Mouse (Mus musculus): ENCODE data around the gene Rcc1l. TPM values are rescaled to one million over a fixed set of nuclear protein-coding genes. Genes with fewer than 3 reads are reported as not detected.

Rcc1l gene
- total and polyA plus RNA-seq, 2 experiments from 2014 or later: 16.2 to 21.2 TPM

DNA sequence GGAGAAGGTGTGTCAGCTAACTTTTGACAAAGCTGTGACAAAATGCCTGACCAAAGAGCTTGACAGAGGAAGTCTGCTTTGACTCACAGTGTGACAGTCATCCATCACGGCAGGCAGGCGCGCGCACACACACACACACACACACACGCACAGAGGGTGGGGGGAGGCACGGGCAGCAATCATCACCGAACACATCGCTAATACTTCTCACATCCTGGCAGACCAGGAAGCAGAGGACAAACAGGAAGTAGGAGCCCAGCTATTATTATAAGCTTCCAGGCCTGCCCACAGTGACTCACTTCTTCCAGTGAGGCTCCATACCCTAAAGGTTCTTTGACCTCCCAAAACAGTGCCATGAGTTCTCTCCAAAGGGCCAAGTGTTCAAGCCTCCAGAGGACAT lies 70.7 kb downstream of the Rcc1l start:
- no peaks in the 10 kb centered on the region for H3K9me3 ChIP-seq (ENCODE audit: low read length)
- H3K27me3 ChIP-seq (ENCODE audit: insufficient read depth, low read length): no peaks in the 10 kb centered on the region
- H3K27ac ChIP-seq (ENCODE audit: low read depth, low read length): no peak overlapping the region
- DNase-seq (ENCODE audit: low spot score) (no peak), ATAC-seq (ENCODE audit: low FRiP score) (no peak)
- 0 out of 2 replicates have a peak, but pooled peaks cover 6% of the 10 kb centered on the region for H3K4me1 ChIP-seq (ENCODE audit: insufficient read depth, low read length)
- TF ChIP-seq CTCF (IDR thresholded peaks at IDR 0.05): no peak
- peaks cover 15% of the 10 kb centered on the region; the same call in 1 of the 2 replicates for H3K36me3 ChIP-seq (ENCODE audit: insufficient read depth, low read length)
- no peak overlapping the region for H3K9ac ChIP-seq (replicated peaks; ENCODE audit: low read length, poor library complexity, severe bottlenecking)
- no peak overlapping the region for H3K4me2 ChIP-seq (ENCODE audit: low read depth, low read length, poor library complexity, severe bottlenecking)
- H3K4me3 ChIP-seq (ENCODE audit: low read depth, low read length): no peak overlapping the region
- WGBS: 88% methylated on average over 8 of the region's 8 CpGs

DNA sequence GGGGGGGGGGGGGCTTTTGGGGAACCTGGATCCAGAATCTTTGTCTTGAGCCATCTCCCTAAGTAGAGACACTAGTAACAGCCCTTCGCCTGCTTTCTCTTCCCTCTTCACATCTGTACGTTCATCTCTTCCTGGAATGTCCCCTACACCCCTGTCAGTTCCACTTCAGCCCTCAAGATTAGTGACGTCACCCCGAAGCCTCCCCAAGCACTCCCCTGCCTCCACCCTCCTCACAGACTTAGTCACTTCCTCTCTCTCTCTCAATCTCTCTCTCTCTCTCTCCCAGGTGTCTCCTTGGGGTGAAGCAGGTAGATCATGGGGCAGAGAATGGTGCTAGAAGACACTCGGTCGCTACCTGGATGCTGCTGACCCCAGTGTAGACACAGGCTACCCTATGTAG lies 73.9 kb downstream of the Rcc1l start:
- Histone ChIP-seq H3K4me1 (ENCODE audit: insufficient read depth, low read length) (0 out of 2 replicates have a peak, but pooled peaks cover 6% of the 10 kb centered on the region), H3K27me3 (ENCODE audit: insufficient read depth, low read length) (no peaks in the 10 kb centered on the region), H3K9ac (replicated peaks; ENCODE audit: low read length, poor library complexity, severe bottlenecking) (no peak overlapping the region), H3K27ac (ENCODE audit: low read depth, low read length) (no peak overlapping the region), H3K4me3 (ENCODE audit: low read depth, low read length) (peak overlapping the region; percentile 7; the same call in 1 of the 2 replicates), H3K36me3 (ENCODE audit: insufficient read depth, low read length) (0 out of 2 replicates have a peak, but pooled peaks cover 5% of the 10 kb centered on the region), H3K4me2 (ENCODE audit: low read depth, low read length, poor library complexity, severe bottlenecking) (peak overlapping the region; percentile 88), H3K9me3 (ENCODE audit: low read length) (no peaks in the 10 kb centered on the region)
- TF ChIP-seq CTCF (IDR thresholded peaks at IDR 0.05): no peak
- DNase-seq (ENCODE audit: low spot score) (no peak), ATAC-seq (ENCODE audit: low FRiP score) (no peak)
- WGBS: 71% methylated on average over 6 of the region's 6 CpGs

DNA sequence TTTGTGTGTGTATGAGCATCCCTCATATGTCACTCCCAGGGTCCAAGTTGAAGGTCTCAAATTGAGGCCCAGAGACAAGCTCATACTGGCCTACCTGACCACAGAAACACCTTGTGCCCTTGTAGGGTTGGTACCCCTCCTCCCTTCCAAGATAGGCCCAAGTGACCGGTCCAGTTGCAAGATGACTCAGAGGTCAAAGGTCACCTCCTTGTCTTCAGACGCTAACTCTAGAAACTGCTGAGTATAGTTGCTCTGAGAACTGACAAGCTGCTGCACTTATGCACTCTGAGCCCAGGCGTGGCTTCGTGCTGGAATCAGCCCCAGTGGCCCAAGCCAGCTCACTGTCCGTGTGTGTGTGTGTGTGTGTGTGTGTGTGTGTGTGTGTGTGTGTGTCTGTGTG lies 74.7 kb downstream of the Rcc1l start:
- Histone ChIP-seq H3K4me3 (ENCODE audit: low read depth, low read length) (peak overlapping the region; percentile 88), H3K9me3 (ENCODE audit: low read length) (no peaks in the 10 kb centered on the region), H3K4me2 (ENCODE audit: low read depth, low read length, poor library complexity, severe bottlenecking) (peak overlapping the region; percentile 88), H3K9ac (replicated peaks; ENCODE audit: low read length, poor library complexity, severe bottlenecking) (no peak overlapping the region), H3K4me1 (ENCODE audit: insufficient read depth, low read length) (0 out of 2 replicates have a peak, but pooled peaks cover 6% of the 10 kb centered on the region), H3K36me3 (ENCODE audit: insufficient read depth, low read length) (0 out of 2 replicates have a peak, but pooled peaks cover 5% of the 10 kb centered on the region), H3K27ac (ENCODE audit: low read depth, low read length) (no peak overlapping the region), H3K27me3 (ENCODE audit: insufficient read depth, low read length) (no peaks in the 10 kb centered on the region)
- 27% methylated on average over 5 of the region's 5 CpGs for WGBS
- DNase-seq (ENCODE audit: low spot score) (peak; percentile 26), ATAC-seq (ENCODE audit: low FRiP score) (no peak)
- no peak for TF ChIP-seq CTCF (IDR thresholded peaks at IDR 0.05)

DNA sequence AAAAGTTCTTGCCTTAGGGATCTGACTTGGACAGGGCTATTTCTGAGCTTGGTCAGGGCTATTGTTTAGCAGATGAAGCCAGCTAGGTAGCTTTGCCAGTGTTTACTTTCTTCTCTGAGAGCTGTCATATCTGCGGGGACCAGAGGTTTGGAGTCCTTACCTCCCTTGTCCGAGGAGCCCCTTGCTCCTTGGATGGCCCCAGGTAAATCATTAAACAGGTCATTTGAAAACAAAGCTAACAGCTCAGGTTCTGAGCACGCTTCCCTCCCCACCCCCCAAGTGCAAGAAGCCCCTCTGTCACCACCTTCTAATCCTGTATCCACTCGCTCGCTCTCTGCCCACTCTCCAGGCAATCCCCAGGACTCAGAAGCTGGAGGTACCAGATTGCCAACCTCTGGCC lies 75.3 kb downstream of the Rcc1l start:
- peak overlapping the region; percentile 77 for H3K9ac ChIP-seq (replicated peaks; ENCODE audit: low read length, poor library complexity, severe bottlenecking)
- peak overlapping the region; percentile 88 for H3K4me2 ChIP-seq (ENCODE audit: low read depth, low read length, poor library complexity, severe bottlenecking)
- H3K36me3 ChIP-seq (ENCODE audit: insufficient read depth, low read length): 0 out of 2 replicates have a peak, but pooled peaks cover 3% of the 10 kb centered on the region
- 0 out of 2 replicates have a peak, but pooled peaks cover 6% of the 10 kb centered on the region for H3K4me1 ChIP-seq (ENCODE audit: insufficient read depth, low read length)
- no peaks in the 10 kb centered on the region for H3K27me3 ChIP-seq (ENCODE audit: insufficient read depth, low read length)
- H3K27ac ChIP-seq (ENCODE audit: low read depth, low read length): no peak overlapping the region
- peak overlapping the region; percentile 88 for H3K4me3 ChIP-seq (ENCODE audit: low read depth, low read length)
- TF ChIP-seq CTCF (IDR thresholded peaks at IDR 0.05): no peak
- ATAC-seq (ENCODE audit: low FRiP score) (no peak), DNase-seq (ENCODE audit: low spot score) (no peak)
- 50% methylated on average over 5 of the region's 5 CpGs for WGBS
- no peaks in the 10 kb centered on the region for H3K9me3 ChIP-seq (ENCODE audit: low read length)

DNA sequence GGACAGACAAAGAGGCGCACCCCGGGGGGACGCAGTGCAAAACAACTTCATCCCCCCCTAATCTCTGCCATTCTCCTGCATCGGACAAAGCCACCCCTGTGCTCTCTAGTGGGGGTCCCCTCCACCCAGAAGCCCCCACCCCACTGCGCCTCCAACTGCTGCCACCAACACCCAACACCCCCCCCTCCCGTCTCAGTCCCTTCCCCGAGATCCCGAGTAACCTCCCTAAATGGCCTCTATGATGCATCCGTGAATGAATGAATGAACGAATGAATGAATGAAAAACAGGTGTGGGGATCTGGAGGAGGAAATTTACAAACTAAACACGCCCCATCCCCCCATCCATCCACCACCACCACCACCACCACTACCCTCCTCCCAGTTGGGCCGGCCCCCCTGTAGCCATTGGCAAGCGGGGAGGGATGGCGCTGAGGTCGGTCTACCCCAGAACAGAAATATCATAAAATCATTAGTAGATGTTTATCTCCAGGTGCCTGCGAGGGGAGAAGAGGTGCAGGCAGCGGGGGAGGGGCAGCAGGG lies 76.3 kb downstream of the Rcc1l start:
- Histone ChIP-seq H3K9ac (replicated peaks; ENCODE audit: low read length, poor library complexity, severe bottlenecking) (peak overlapping the region; percentile 77), H3K4me3 (ENCODE audit: low read depth, low read length) (peak overlapping the region; percentile 88), H3K4me1 (ENCODE audit: insufficient read depth, low read length) (0 out of 2 replicates have a peak, but pooled peaks cover 6% of the 10 kb centered on the region), H3K36me3 (ENCODE audit: insufficient read depth, low read length) (no peaks in the 10 kb centered on the region), H3K27me3 (ENCODE audit: insufficient read depth, low read length) (no peaks in the 10 kb centered on the region), H3K4me2 (ENCODE audit: low read depth, low read length, poor library complexity, severe bottlenecking) (peak overlapping the region; percentile 88), H3K27ac (ENCODE audit: low read depth, low read length) (0 out of 2 replicates have a peak overlapping the region, but pooled peaks have one; percentile 72), H3K9me3 (ENCODE audit: low read length) (no peaks in the 10 kb centered on the region)
- WGBS: under 1% methylated on average over 17 of the region's 17 CpGs
- ATAC-seq (ENCODE audit: low FRiP score) (peak; percentile 7; the same call in 1 of the 2 replicates), DNase-seq (ENCODE audit: low spot score) (peak; percentile 10)
- no peak for TF ChIP-seq CTCF (IDR thresholded peaks at IDR 0.05)

DNA sequence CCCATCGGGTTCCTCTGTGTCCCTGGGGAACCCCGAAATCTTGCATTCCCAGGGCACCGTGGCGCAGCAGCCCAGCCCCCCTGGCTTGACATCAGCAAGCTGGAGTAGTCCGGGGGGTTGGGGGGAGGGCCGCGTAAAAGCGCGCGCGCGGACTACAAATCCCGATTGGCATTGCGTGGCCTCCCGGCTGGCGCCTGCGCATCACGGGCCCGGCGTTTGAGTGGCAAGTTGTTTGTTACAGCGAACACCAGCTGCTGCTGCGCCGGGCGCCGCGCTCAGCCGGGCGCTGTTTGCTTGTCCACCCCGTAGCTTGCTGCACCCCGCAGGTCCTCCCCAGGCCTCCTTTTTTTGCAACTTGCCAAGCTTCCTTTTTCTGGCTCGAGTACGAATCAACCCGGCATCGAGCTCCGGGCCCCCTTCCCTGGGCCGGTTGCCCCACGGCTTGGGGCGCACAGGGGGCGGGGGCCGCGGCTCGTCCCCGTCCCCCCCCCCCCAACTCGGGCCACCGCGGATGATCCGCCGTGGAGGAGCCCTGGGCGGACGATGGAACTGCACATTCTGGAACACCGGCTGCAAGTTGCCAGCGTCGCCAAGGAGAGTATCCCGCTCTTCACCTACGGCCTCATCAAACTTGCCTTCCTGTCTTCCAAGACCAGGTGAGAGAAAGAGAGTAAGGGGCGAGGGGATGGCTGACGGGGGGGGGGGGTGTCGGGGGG lies 76.9 kb downstream of the Rcc1l start, which contains the start of gene Castor2:
Castor2 (plus strand) TSS at position 216 of the 716 bp plus-strand sequence.
- peak within 1 kb of the TSS; percentile 88 for H3K4me3 ChIP-seq (ENCODE audit: low read depth, low read length)
- H3K4me1 ChIP-seq (ENCODE audit: insufficient read depth, low read length): 0 out of 2 replicates have a peak, but pooled peaks cover 6% of the 10 kb centered on the region
- no peaks in the 10 kb centered on the region for H3K27me3 ChIP-seq (ENCODE audit: insufficient read depth, low read length)
- DNase-seq (ENCODE audit: low spot score) (peak; percentile 98), ATAC-seq (ENCODE audit: low FRiP score) (peak; percentile 89)
- peak within 1 kb of the TSS; percentile 72 for H3K27ac ChIP-seq (ENCODE audit: low read depth, low read length)
- WGBS: 0% methylated on average over 32 of the region's 58 CpGs
- no peak for TF ChIP-seq CTCF (IDR thresholded peaks at IDR 0.05)
- H3K4me2 ChIP-seq (ENCODE audit: low read depth, low read length, poor library complexity, severe bottlenecking): peak within 1 kb of the TSS; percentile 88
- H3K9ac ChIP-seq (replicated peaks; ENCODE audit: low read length, poor library complexity, severe bottlenecking): peak within 1 kb of the TSS; percentile 77
- no peaks in the 10 kb centered on the region for H3K36me3 ChIP-seq (ENCODE audit: insufficient read depth, low read length)
- no peaks in the 10 kb centered on the region for H3K9me3 ChIP-seq (ENCODE audit: low read length)

Measured in midbrain, postnatal 0 days (tissue).